Mouse (Mus musculus) testis, postnatal 10 days (tissue): ENCODE results near the gene Gh.

Experiments
- DNase-seq: peaks from one replicate; pipeline ENCODE4 v3.0.0; 2021; ENCODE audit warnings: low spot score

The Gh gene

GRCm38 (mm10) chr11:106268326-106269059 lies 33.2 kb downstream of the Gh start:
- peak; percentile 79 for DNase-seq

GRCm38 (mm10) chr11:106267871-106268270 lies 33.8 kb downstream of the Gh start:
- no peak for DNase-seq

GRCm38 (mm10) chr11:106267311-106267852 lies 34.3 kb downstream of the Gh start:
- no peak for DNase-seq

- DNase-seq, result no peak
Measured at GRCm38 (mm10) chr11:106266431-106266830, 35.2 kb downstream of the Gh start.

- no peak for DNase-seq
Measured at GRCm38 (mm10) chr11:106265570-106265969, 36.1 kb downstream of the Gh start.

GRCm38 (mm10) chr11:106264988-106265387 lies 36.7 kb downstream of the Gh start:
- no peak for DNase-seq

- no peak for DNase-seq
Measured at GRCm38 (mm10) chr11:106263963-106264362, 37.7 kb downstream of the Gh start.

- DNase-seq, result peak; percentile 38
Measured at GRCm38 (mm10) chr11:106260826-106261450, 40.7 kb downstream of the Gh start.

GRCm38 (mm10) chr11:106256775-106257174 lies 44.9 kb downstream of the Gh start:
- no peak for DNase-seq

GRCm38 (mm10) chr11:106255685-106256451 lies 45.8 kb downstream of the Gh start, which contains the start of the genes Ftsj3 and Psmc5:
TSS of gene Ftsj3 (minus strand) at chr11:106256079.
TSS of gene Psmc5 (plus strand) at chr11:106256154.
- DNase-seq, result peak; percentile 99

- DNase-seq, result no peak
Measured at GRCm38 (mm10) chr11:106255174-106255573, 46.5 kb downstream of the Gh start.

GRCm38 (mm10) chr11:106254767-106255166 lies 46.9 kb downstream of the Gh start:
- DNase-seq, result no peak
